Mouse (Mus musculus) heart, postnatal 0 days (tissue): Measurements from ENCODE around the gene Med27. TPM values are rescaled to one million over a fixed set of nuclear protein-coding genes. Genes with fewer than 3 reads are reported as not detected.

Experiments
- ATAC-seq: fragments of 200-750 bp; cut with Nextera tagmentation; 2 replicates; pipeline ENCODE4 v1.8.0; 2017; ENCODE audit warnings: low read depth, moderate number of reproducible peaks, moderate library complexity; ENCODE audit not compliant: insufficient read depth
- DNase-seq: peaks from one replicate; pipeline ENCODE4 v3.0.0-alpha.2; 2016; ENCODE audit warnings: low spot score
- H3K27ac ChIP-seq: fragments of 300-500 bp; sonication (generic); 2 replicates; pipeline ENCODE4 v1.5.1; 2014; ENCODE audit warnings: low read depth, mild to moderate bottlenecking
- H3K27me3 ChIP-seq: fragments of 300-500 bp; sonication (generic); 2 replicates; pipeline ENCODE4 v1.6.1; 2014; ENCODE audit warnings: low read length, mixed read lengths; ENCODE audit not compliant: control insufficient read depth, insufficient read depth
- H3K36me3 ChIP-seq: fragments of 300-500 bp; sonication (generic); replicated peaks from 2 replicates; pipeline ENCODE4 v1.6.1; 2014; ENCODE audit warnings: low read length, mixed read lengths; ENCODE audit not compliant: control insufficient read depth, insufficient read depth
- H3K4me1 ChIP-seq: fragments of 300-500 bp; sonication (generic); 2 replicates; pipeline ENCODE4 v1.6.1; 2014; ENCODE audit warnings: antibody characterized with exemption; ENCODE audit not compliant: control insufficient read depth, insufficient read depth
- H3K4me2 ChIP-seq: fragments of 300-500 bp; sonication (generic); 2 replicates; pipeline ENCODE4 v1.6.1; 2014; ENCODE audit warnings: low read depth, mild to moderate bottlenecking, low read length, moderate library complexity
- H3K4me3 ChIP-seq: fragments of 300-500 bp; sonication (generic); 2 replicates; pipeline ENCODE4 v1.5.1; 2014; ENCODE audit warnings: low read depth, low read length
- H3K9ac ChIP-seq: fragments of 300-500 bp; sonication (generic); replicated peaks from 2 replicates; pipeline ENCODE4 v1.6.1; 2014; ENCODE audit warnings: low read depth, low read length, mixed read lengths
- H3K9me3 ChIP-seq: fragments of 300-500 bp; sonication (generic); replicated peaks from 2 replicates; pipeline ENCODE4 v1.6.1; 2016; ENCODE audit warnings: low read length; ENCODE audit not compliant: control insufficient read depth
- CTCF ChIP-seq: IDR thresholded peaks from 2 replicates; pipeline ENCODE4 v1.5.1; 2016; ENCODE audit warnings: antibody characterized with exemption, control low read depth, low read depth
- EP300 ChIP-seq: IDR thresholded peaks from 2 replicates; pipeline ENCODE4 v1.6.1; 2016; ENCODE audit warnings: antibody characterized with exemption, low read depth
- WGBS: fragments of 180-500 bp; shearing (Covaris S2); extraction: QIAGEN DNeasy Blood & Tissue Kit; methylation state at CpG from one replicate; pipeline ENCODE4 v1.1.7; 2014; 5-methylcytosine and 5-hydroxymethylcytosine counted together
- polyA plus RNA-seq: library from polyadenylated mRNA; unstranded; fragments of >200 nt; fragmentation: Nextera tagmentation; extraction: Ambion mirVana; gene quantifications from 2 replicates; pipeline ENCODE4 v1.2.1, GENCODE M21; 2015
- total RNA-seq: library from RNA; depleted of rRNA; stranded (reverse); fragments of >200 nt; gene quantifications from 2 replicates; pipeline ENCODE4 v1.2.3, GENCODE M21; 2014; ENCODE audit warnings: low replicate concordance

The Med27 gene
- total and polyA plus RNA-seq, 2 experiments from 2014 or later = 26.6 to 52.6 TPM

DNA sequence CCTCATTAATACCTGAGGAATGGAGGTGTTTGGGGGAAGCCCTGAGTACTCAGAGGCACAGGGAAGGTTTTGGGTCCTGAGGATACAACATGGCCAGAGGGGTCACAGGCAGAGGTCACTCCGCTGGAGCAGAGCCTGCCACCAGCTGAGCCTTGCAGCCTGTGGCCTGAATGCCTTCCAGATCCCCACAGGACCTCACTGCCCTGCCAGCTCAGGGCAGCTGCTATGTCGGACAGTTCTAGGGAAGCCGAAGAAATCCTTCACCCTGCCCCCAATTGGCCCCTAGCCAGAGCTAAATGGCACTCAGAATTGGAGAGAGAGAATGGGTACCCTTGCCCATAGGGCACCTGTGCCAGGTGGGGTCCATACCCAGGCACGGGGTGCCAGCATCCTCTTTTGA lies 214.8 kb downstream of the Med27 start:
- 55% methylated on average over 4 of the region's 4 CpGs for WGBS
- DNase-seq (no peak), ATAC-seq (no peak)
- H3K4me3 ChIP-seq = no peak overlapping the region
- no peak overlapping the region for H3K9ac ChIP-seq
- H3K4me2 ChIP-seq = no peak overlapping the region
- TF ChIP-seq EP300 (no peak), CTCF (no peak)
- no peaks in the 10 kb centered on the region for H3K27me3 ChIP-seq
- H3K36me3 ChIP-seq = no peaks in the 10 kb centered on the region
- H3K9me3 ChIP-seq = no peaks in the 10 kb centered on the region
- no peaks in the 10 kb centered on the region for H3K4me1 ChIP-seq
- no peak overlapping the region for H3K27ac ChIP-seq

DNA sequence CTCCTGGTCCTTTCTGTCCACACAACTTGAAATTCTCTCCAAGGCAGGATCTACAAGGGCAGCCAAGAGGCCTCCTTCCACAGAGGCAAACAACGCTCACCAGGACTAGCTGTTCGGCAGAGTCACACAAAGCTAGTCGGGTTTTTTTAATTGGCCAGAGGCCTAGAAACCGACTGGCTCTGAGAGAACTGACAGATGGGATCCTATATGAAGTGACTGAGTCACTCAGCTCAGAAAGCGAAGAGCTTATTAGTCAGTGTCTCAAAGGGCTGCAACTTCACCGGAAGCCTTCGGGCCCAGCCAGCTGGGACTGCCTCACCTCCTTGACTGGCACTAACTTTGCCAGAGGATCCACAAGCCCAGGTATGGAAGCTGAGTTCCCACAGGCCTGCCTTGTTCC lies 217.4 kb downstream of the Med27 start:
- H3K36me3 ChIP-seq = no peaks in the 10 kb centered on the region
- no peak overlapping the region for H3K9ac ChIP-seq
- no peaks in the 10 kb centered on the region for H3K4me1 ChIP-seq
- no peaks in the 10 kb centered on the region for H3K9me3 ChIP-seq
- no peak overlapping the region for H3K27ac ChIP-seq
- whole genome bisulfite sequencing = 50% methylated on average over 7 of the region's 7 CpGs
- ATAC-seq (no peak), DNase-seq (no peak)
- no peaks in the 10 kb centered on the region for H3K27me3 ChIP-seq
- no peak for TF ChIP-seq CTCF
- no peak for TF ChIP-seq EP300
- H3K4me2 ChIP-seq = no peak overlapping the region
- no peak overlapping the region for H3K4me3 ChIP-seq

DNA sequence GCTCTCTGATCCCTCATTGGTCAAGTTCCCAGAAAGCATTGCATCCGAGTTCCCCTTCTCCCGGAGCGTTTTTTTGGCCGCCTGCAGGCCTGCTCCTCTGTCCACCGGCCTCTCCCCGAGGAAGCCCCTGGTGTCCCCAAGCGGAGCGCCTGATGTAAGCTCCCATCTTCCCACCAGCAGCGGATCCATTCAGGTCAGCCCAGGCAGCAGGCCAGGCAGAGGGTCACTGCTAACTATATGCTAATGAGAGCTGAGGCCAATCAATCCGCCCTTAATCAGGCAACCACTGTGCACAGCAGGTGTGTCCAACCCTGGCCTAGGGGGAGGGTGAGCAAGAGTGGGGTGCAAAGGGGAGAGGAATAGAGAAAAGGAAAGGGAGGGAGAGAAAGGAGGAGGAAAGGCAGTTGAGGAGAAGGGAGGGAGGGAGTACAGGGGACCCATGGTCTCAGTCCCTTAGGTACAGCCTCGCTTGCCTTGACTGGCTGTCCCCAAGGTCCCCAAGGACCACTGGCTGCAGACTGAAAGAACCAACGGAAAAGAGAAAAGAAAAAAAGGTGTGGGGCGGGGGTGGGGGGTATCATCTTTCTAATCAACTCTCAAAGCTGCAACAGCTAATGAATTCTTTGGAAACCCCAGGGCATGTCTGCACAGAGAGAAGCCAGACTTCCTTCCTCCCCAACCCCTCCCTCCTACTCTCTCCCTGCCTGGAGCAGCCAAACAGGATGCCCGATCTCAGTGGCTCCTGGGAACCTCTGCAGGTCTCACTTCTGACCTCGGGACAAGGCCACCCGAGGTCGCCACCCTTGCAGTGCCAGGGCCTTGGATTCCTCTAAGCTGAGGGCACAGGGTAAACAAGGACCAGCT lies 219.2 kb downstream of the Med27 start:
- no peak overlapping the region for H3K9ac ChIP-seq
- TF ChIP-seq CTCF (no peak), EP300 (no peak)
- ATAC-seq = no peak
- H3K4me1 ChIP-seq = no peaks in the 10 kb centered on the region
- DNase-seq = no peak
- H3K27ac ChIP-seq = no peak overlapping the region
- no peak overlapping the region for H3K4me2 ChIP-seq
- H3K4me3 ChIP-seq = no peak overlapping the region
- H3K9me3 ChIP-seq = no peaks in the 10 kb centered on the region
- no peaks in the 10 kb centered on the region for H3K27me3 ChIP-seq
- WGBS = 16% methylated on average over 17 of the region's 17 CpGs
- no peaks in the 10 kb centered on the region for H3K36me3 ChIP-seq

DNA sequence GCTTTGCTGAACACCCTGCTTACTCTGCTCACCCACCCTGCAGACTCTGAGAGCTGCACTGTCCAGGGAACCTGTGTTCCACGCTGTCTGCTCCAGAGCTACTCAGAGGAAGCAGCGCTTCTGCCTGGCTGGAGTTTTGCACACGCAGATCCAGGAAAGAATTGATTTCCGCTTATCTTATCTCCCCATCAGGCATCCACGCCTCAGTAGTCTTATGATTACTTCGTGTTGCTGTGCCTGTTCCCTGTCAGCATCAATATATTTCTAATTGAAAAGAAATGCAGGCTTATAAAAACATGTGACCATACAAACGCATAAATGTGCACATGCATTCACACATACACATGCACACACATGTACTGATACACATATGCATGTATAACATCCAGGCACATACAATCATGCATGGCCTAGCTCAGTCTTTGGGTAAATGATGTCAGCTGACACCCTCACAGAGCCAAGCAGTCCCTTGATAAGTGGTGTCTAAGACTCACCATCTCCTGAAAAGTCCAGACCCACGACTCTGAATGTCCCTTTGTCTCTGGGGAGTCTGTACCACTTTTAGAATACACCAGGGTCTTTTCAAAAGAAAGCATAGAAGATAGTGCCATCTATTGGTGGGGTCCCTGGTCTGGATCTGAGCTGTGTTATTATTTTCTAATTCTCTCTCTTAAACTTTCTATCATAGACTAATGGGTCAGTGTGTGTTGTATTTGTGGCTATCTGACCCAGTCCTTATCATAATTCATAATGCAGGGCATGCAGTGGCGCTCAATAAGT lies 225.5 kb downstream of the Med27 start:
- Histone ChIP-seq H3K9me3 (no peaks in the 10 kb centered on the region), H3K36me3 (no peaks in the 10 kb centered on the region), H3K27ac (no peak overlapping the region), H3K4me3 (no peak overlapping the region), H3K27me3 (0 out of 2 replicates have a peak, but pooled peaks cover 6% of the 10 kb centered on the region), H3K4me1 (no peaks in the 10 kb centered on the region), H3K9ac (no peak overlapping the region), H3K4me2 (no peak overlapping the region)
- no peak for ATAC-seq
- DNase-seq = no peak
- WGBS = 55% methylated on average over 9 of the region's 9 CpGs
- TF ChIP-seq EP300 (no peak), CTCF (no peak)

DNA sequence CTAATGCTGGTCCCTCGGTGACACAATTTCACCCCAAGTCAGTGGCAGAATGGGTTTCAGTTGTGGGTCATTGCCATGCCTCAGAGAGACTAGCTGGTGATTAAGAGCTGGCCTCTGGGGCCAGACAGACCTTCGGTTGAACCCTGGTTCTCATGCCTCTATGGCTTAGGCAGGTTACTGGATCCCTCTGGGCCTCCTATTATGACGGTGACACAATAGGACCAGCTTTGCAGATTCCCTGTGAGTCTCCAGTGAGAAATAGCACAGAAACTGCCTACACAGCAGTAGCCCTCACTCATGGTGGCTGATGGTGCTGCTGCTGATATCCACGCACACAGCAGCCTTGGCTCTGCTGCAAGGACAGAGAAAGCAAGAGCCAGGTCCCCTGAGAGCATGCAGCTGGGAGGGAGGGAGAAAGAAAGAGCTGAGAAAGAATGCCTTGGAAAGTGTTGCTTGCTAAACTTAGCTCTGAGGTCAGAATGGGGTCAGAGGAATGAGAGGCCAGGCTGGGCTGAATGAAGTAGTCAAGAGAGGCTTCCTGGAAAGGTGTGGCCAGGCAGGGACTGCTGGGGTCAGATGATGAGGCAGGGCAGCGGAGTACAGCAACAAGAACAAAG lies 226.3 kb downstream of the Med27 start:
- 35% methylated on average over 5 of the region's 5 CpGs for WGBS
- TF ChIP-seq CTCF = no peak
- TF ChIP-seq EP300 = no peak
- H3K4me3 ChIP-seq = no peak overlapping the region
- DNase-seq = no peak
- H3K36me3 ChIP-seq = no peaks in the 10 kb centered on the region
- 0 out of 2 replicates have a peak, but pooled peaks cover 6% of the 10 kb centered on the region for H3K27me3 ChIP-seq
- H3K9me3 ChIP-seq = no peaks in the 10 kb centered on the region
- no peak overlapping the region for H3K9ac ChIP-seq
- H3K4me2 ChIP-seq = no peak overlapping the region
- no peaks in the 10 kb centered on the region for H3K4me1 ChIP-seq
- ATAC-seq = no peak
- no peak overlapping the region for H3K27ac ChIP-seq
